Mouse (Mus musculus) brain, embryonic 14.5 days (tissue): Measurements from ENCODE around the gene Csdc2. TPM values are rescaled to one million over a fixed set of nuclear protein-coding genes. Genes with fewer than 3 reads are reported as not detected.

Experiments used
- DNase-seq: peaks from one replicate; pipeline ENCODE4 v3.0.0-alpha.2; 2011; ENCODE audit warnings: low read depth
- CTCF ChIP-seq: fragments of 200-500 bp; IDR thresholded peaks from 2 replicates; pipeline ENCODE4 v1.5.1; 2012; ENCODE audit warnings: inconsistent platforms, mild to moderate bottlenecking, moderate library complexity, borderline replicate concordance; ENCODE audit not compliant: insufficient read depth, insufficient read length; ENCODE audit errors: extremely low read depth
- POLR2A ChIP-seq: fragments of 200-500 bp; IDR thresholded peaks from 2 replicates; pipeline ENCODE4 v1.6.1; 2012; ENCODE audit warnings: mild to moderate bottlenecking, inconsistent platforms, borderline replicate concordance; ENCODE audit not compliant: poor library complexity, insufficient read depth, insufficient read length, severe bottlenecking; ENCODE audit errors: extremely low read depth
- polyA plus RNA-seq: library from polyadenylated mRNA; depleted of rRNA; stranded (reverse); fragments of >200 nt; gene quantifications from 2 replicates; pipeline ENCODE4 v1.2.3, GENCODE M21; 2012

The Csdc2 gene
- polyA plus RNA-seq, 1 experiment: 128 TPM

DNA sequence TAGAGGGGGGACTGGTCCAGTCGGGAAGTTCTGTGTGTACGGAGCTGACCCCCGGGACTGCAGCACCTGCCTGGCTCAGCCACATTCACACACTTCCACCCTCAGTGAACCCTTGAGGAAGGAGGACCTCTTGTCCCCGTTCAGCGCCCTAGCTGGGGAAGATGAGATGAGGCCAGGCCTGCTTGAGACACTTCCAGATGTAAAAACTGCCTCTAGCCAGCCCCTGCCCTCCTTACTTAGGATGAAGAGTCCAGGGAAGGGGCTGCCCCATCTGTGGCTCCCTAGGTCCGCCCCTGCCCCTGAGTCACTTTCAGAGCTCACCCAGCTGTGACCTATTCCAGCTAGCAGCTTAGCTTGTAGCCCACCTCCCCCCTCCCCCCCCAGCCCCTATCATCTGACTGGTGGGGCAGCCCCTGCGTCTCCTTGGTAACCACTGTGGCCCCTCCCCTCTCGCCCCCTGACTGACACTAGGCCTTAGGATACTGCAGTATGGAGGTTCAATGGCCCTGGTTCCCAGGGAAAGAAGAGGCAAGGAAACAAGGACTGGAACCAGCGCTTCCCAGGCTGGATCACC, 6.7 kb downstream of the Csdc2 start:
- DNase-seq: peak; percentile 49
- TF ChIP-seq POLR2A (no peak), CTCF (no peak)

- DNase-seq: no peak
- TF ChIP-seq CTCF (no peak), POLR2A (no peak)
These were observed 12.5 kb downstream of the Csdc2 start for GRCm38 (mm10) chr15:81949076-81949475.

GRCm38 (mm10) chr15:81949476-81950131, 13.0 kb downstream of the Csdc2 start:
- TF ChIP-seq POLR2A: no peak
- TF ChIP-seq CTCF: no peak

GRCm38 (mm10) chr15:81950716-81951115, 14.2 kb downstream of the Csdc2 start:
- DNase-seq: no peak
- no peak for TF ChIP-seq POLR2A
- no peak for TF ChIP-seq CTCF

More at GRCm38 (mm10) chr15:81949476-81950131, 13.0 kb downstream of the Csdc2 start:
- no peak for DNase-seq

DNA sequence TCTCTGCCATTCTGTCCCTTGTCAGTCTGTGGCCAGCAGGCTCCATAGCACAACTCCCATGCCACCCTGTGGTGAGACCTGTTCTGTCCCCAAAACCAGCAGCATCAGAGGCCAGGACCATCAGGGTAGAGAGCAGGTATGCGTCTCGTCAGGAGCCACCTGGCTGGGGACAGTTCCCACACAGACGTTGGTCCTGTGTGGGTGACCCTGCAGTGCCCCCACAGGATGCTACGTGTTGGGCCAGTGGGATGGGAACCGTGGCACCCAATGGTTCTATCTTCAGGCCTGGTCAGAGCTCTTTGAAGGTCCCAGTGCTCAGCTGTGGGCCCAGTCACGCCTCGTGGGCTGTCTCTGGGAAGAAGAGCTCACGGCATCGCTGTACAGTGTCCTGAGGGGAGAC, 14.6 kb downstream of the Csdc2 start:
- no peak for DNase-seq
- TF ChIP-seq CTCF: no peak
- no peak for TF ChIP-seq POLR2A

DNA sequence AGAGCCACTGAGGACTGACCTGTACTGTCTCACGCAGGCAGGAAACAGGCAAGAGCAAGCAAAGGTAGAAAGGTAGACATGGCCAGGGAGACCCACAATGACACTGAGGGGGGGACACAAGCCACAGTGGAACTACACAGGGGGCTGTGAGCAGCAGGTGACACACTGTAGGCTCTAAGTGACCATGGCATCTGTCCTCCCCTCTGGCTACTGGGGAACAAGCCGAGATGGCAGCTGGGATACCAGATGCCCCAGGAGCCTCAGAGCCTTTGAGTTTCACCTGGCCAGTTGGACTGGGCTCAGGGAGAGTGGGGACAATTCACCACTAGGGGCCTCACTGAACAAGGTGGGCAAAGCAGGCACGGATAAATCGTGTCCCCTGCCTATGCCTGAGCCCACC, 15.8 kb downstream of the Csdc2 start:
- DNase-seq: no peak
- TF ChIP-seq CTCF (no peak), POLR2A (no peak)

- DNase-seq: no peak
- TF ChIP-seq POLR2A (no peak), CTCF (no peak)
These were observed 17.6 kb downstream of the Csdc2 start for GRCm38 (mm10) chr15:81954151-81954583.

DNA sequence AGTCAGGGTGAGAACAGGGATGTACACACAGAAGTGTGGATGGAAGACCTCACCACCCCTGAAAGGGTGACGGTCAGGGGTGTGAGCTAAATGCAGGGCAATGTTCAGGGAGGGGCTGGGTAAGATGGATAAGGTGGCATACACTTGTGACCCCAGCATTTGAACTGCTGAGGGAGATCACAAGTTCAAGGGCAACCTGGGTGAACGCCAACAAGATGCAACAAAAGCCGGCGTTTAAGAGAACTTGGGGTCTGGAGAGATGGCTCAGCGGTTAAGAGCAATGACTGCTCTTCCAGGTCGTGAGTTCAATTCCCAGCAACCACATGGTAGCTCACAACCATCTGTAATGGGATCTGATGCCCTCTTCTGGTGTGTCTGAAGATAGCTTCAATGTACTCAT, 18.2 kb downstream of the Csdc2 start:
- no peak for TF ChIP-seq CTCF
- no peak for TF ChIP-seq POLR2A
- no peak for DNase-seq

DNA sequence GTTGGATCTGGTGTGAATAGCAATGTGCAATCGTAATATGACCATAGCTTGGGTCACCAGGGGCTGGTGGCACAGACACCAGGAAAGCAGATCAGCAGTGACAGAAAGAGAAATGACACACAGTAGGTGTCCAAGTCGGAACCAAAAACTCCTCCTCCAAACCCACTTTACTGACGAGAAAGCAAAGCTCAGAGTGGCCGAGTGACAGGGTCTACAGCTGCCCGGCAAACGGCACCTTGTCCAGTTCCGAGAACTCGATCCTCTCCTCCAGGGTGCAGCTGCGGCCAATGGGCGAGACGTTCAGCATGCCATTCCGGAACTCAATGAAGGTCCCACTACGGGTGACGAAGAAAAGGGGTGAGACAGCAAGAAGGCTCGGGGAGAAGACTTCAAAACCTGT, 18.9 kb downstream of the Csdc2 start:
- DNase-seq: no peak
- TF ChIP-seq CTCF (no peak), POLR2A (no peak)

DNA sequence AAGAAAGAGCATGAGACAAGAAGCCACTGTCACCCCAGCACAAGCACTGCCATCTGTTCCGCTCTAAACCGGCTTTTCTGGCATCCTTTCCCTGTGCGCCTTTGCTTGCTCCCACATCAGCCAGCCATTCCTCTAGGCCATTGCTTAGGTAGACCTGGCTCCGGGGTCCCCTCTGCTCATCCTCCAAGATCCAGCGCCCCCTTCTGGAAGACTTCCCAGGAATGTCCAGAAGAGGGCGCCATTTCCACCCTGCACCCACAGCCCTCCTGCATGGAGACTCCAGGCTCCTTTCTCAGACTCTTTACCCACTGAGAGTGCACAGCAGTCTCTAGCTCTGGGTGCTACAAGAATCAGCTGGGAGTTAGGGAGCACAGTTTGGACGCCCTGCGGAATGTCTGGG, 19.9 kb downstream of the Csdc2 start:
- TF ChIP-seq CTCF: peak; percentile 75
- TF ChIP-seq POLR2A: no peak
- DNase-seq: peak; percentile 47

DNA sequence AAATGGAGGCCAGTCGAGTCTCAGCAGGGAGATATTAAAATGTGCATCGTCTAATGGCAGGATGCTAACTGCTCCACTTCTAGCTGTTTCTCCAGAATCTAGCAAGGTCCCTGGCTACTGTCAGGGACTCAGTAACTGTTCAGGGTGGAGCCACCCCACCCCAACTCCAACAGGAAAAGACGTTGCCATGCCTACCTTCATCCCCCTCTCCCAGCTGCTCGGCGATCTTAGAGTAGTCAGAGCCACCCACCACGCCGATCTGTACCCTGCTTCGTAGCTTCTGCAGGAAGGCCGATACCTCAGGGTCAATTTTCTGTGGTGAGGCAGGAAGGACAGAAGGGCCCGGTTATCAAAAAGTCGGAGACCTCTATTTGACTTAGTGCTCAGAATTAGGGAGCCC, 21.0 kb downstream of the Csdc2 start:
- TF ChIP-seq CTCF (no peak), POLR2A (no peak)

GRCm38 (mm10) chr15:81958906-81959305, 22.3 kb downstream of the Csdc2 start:
- DNase-seq: no peak

More for the DNA sequence above, 21.0 kb downstream of the Csdc2 start:
- DNase-seq: no peak

More at GRCm38 (mm10) chr15:81958906-81959305, 22.3 kb downstream of the Csdc2 start:
- TF ChIP-seq CTCF (no peak), POLR2A (no peak)
